Mouse (Mus musculus) lung, postnatal 0 days (tissue): Measurements from ENCODE around the gene Kctd19.

Source experiments
- CTCF ChIP-seq: IDR thresholded peaks from 2 replicates; pipeline ENCODE4 v1.5.1; 2016; ENCODE audit warnings: antibody characterized with exemption, mild to moderate bottlenecking
- EP300 ChIP-seq: IDR thresholded peaks from 2 replicates; pipeline ENCODE4 v1.6.1; 2016; ENCODE audit warnings: antibody characterized with exemption, mild to moderate bottlenecking, control low read depth

- TF ChIP-seq CTCF (peak; percentile 82), EP300 (no peak)
Measured at GRCm38 (mm10) chr8:105374513-105374966, 38.8 kb downstream of the Kctd19 start.
